Mouse (Mus musculus) B cell, adult 2 months (primary cell): ENCODE results near the gene Ptprh.

Experiments used
- DNase-seq, 2 experiments: peaks; one replicate each; pipeline ENCODE4 v3.0.0; 2022

Ptprh gene

GRCm38 (mm10) chr7:4499034-4499433, 104.8 kb downstream of the Ptprh start:
- no peak for DNase-seq
